Mouse (Mus musculus) left cerebral cortex, adult 2 months (tissue): Measurements from ENCODE around the gene Tmem210. TPM values are rescaled to one million over a fixed set of nuclear protein-coding genes. Genes with fewer than 3 reads are reported as not detected.

Experiments
- DNase-seq, 2 experiments: peaks; one replicate each; pipeline ENCODE4 v3.0.0; 2021 to 2022; ENCODE audit warnings: low spot score in 2 of 2, mixed read lengths in 1 of 2; ENCODE audit errors: extremely low spot score in 1 of 2
- H3K27ac ChIP-seq: fragments of 200-600 bp; 2 replicates; pipeline ENCODE4 v1.8.1; 2022
- H3K4me3 ChIP-seq: fragments of 200-600 bp; 2 replicates; pipeline ENCODE4 v1.8.1; 2022
- CTCF ChIP-seq: fragments of 200-600 bp; IDR thresholded peaks from 2 replicates; pipeline ENCODE4 v1.8.1; 2022; ENCODE audit warnings: antibody characterized with exemption, mild to moderate bottlenecking, moderate library complexity
- intact Hi-C: fragments of 180-260 bp; cut with DNase I; formaldehyde crosslinking; loops from one replicate; pipeline ENCODE4 v1.15.1; 2025
- total RNA-seq, 2 experiments: library from RNA; stranded (reverse); gene quantifications; 2 replicates each; pipeline ENCODE4 v1.2.3; 2021

Gene Tmem210
- total RNA-seq, 2 experiments from 2014 or later: not detected

DNA sequence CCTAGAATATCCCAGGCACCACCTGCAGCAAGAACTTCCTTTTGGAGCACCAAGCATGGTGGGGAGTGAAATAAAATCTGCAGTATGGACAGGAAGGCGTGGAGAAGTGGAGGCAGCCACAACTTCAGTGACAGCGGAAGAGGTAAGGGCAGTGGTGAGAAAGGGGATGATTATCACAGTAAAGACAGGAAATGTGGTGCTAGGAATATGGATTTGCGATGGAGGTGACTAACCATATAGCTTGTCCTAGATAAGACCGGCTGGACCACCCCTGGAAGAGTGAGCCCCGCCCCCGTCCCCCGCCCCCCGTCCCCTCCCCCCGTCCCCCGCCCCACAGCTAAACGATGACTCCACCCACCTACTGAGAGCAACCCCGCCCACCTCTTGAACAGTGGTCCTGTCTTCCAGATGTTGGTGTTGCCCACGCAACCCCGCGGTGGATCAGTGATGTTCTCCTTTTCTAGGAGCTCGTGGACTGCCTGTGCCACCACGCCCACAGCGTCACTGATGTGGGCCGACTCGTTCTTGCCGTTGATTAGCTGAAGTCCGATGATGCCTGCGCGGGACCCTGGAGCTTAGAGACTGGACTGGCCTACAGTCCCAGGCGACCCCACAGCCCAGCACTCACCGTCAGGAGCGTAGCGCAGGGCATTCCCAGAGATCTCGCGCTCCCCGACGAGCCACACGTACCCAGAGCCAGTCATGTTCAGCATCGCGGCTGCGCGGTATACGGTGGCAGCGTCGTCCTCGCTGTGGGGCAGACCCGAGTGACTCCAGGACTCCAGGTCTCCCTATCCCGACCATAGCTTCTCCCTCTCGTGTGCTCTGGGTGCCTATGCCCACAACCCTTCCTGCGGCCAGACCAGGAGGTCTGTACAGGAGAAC, 17.0 kb downstream of the Tmem210 start:
- peak in 1 of 2 experiments; percentile 55 for DNase-seq
- intact Hi-C loops: no loop called here
- peak overlapping the region; percentile 34 for H3K4me3 ChIP-seq
- peak overlapping the region; percentile 24; the same call in 1 of the 2 replicates for H3K27ac ChIP-seq
- no peak for TF ChIP-seq CTCF

GRCm38 (mm10) chr2:25305587-25306359, 17.8 kb downstream of the Tmem210 start:
- intact Hi-C loops: no loop called here
- no peak overlapping the region; the same call in 1 of the 2 replicates for H3K4me3 ChIP-seq
- DNase-seq: peak in 1 of 2 experiments; percentile 13
- peak overlapping the region; percentile 20; the same call in 1 of the 2 replicates for H3K27ac ChIP-seq
- no peak for TF ChIP-seq CTCF

DNA sequence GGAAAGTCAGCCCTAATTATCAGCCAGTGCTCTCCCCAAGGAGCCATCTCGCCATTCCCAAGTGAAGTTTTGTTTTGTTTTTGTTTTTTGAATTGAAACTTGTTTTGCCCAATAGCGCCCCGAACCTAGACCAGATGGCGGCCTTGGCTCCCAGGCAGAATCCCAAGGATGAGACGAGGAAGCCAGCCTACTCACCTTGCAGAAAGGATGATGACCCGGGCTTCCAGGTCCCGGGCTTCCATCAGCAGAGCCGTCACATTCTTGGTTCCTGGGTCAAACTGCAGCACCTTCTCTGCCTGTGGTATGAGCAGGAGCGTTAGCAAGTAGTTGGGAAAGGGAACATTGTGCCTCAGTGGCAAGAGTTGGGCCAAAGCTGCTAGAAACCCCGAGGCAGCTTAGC, 22.2 kb downstream of the Tmem210 start:
- TF ChIP-seq CTCF: no peak
- DNase-seq: no peak
- intact Hi-C loops: no loop called here

GRCm38 (mm10) chr2:25310969-25311368, 23.0 kb downstream of the Tmem210 start:
- no peak overlapping the region for H3K4me3 ChIP-seq
- H3K27ac ChIP-seq: no peak overlapping the region
- intact Hi-C loops: no loop called here
- TF ChIP-seq CTCF: no peak
- no peak for DNase-seq

More for the DNA sequence above, 22.2 kb downstream of the Tmem210 start:
- Histone ChIP-seq H3K27ac (no peak overlapping the region), H3K4me3 (no peak overlapping the region)

- intact Hi-C loops: no loop called here
- DNase-seq: no peak
- H3K4me3 ChIP-seq: no peak overlapping the region
- H3K27ac ChIP-seq: no peak overlapping the region
- no peak for TF ChIP-seq CTCF
These were observed 23.5 kb downstream of the Tmem210 start for GRCm38 (mm10) chr2:25311491-25311891.

- intact Hi-C loops: loop anchor here (1.0 kb wide), 1 partner anchor 85 kb away; no protein-coding TSS in a partner anchor
- Histone ChIP-seq H3K27ac (peak overlapping the region; percentile 99), H3K4me3 (peak overlapping the region; percentile 90)
- no peak for TF ChIP-seq CTCF
- DNase-seq: peak; percentile 56 to 59
These were observed 30.4 kb downstream of the Tmem210 start for GRCm38 (mm10) chr2:25318119-25318966.

- Histone ChIP-seq H3K27ac (peak within 1 kb of the TSS; percentile 99), H3K4me3 (peak within 1 kb of the TSS; percentile 90)
- TF ChIP-seq CTCF: no peak
- DNase-seq: peak; percentile 91 to 93
- intact Hi-C loops: loop anchor here (1.0 kb wide), 1 partner anchor 84 kb away; no protein-coding TSS in a partner anchor
These were observed 31.2 kb downstream of the Tmem210 start, which contains the start of gene Grin1 for GRCm38 (mm10) chr2:25318971-25319773. Gene Grin1 (minus strand): TSS chr2:25319187.

DNA sequence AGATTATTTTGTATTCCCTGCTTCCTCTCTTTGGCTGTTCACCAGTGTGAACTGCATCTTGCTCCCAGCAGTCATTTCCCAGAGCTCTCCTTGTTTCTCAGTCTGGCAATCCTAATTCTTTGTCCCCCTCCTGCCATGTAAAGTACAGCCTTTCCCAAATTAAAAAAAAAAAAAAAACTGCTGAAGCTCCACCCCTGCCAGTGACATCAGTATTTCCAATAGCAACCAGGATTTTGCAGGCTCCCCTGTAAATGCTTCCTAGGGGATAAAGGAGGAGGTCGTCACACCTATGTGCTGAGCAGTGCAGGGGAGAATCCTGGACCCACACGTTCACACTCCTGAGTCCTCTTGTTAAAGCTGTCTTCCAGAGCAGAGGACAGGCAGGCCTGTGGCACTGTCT, 32.1 kb downstream of the Tmem210 start:
- Histone ChIP-seq H3K27ac (no peak overlapping the region), H3K4me3 (no peak overlapping the region)
- intact Hi-C loops: no loop called here
- TF ChIP-seq CTCF: no peak
- no peak for DNase-seq

- Histone ChIP-seq H3K27ac (no peak overlapping the region), H3K4me3 (no peak overlapping the region)
- no peak for TF ChIP-seq CTCF
- intact Hi-C loops: loop anchor here (5.0 kb wide), 1 partner anchor 134 kb away; no protein-coding TSS in a partner anchor
- DNase-seq: no peak
These were observed 38.1 kb downstream of the Tmem210 start for GRCm38 (mm10) chr2:25326036-25326435.

DNA sequence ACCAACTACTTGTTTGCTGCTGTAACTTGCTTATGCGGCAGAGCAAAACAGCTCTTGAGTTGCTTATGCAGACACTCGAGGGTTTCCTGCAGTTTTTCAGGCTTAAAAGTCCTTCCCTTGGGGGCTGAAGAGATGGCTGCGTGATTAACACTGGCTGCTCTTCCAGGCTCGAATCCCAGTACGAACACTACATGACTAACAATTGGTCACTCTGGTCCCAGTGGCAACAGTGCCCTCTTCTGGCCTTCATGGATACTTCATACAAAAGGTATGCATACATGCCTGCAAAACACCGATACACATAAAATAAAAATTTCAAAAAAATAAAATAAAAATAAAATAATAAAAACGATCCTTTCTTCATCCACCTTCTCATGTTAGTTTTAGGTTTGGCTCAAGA, 40.5 kb downstream of the Tmem210 start:
- DNase-seq: no peak

More for the DNA sequence above, 40.5 kb downstream of the Tmem210 start:
- intact Hi-C loops: loop anchor here (1.0 to 5.0 kb wide), 2 partner anchors 49 to 136 kb away; no protein-coding TSS in a partner anchor
- H3K4me3 ChIP-seq: no peak overlapping the region
- no peak overlapping the region for H3K27ac ChIP-seq
- TF ChIP-seq CTCF: peak; percentile 57
